Mouse (Mus musculus) cerebellum, postnatal 10 days (tissue): ENCODE results near the gene Rac1.
"Not testable (repeated sequence)": the region's sequence is repeated elsewhere in the genome, so short reads cannot be mapped to it uniquely, and the experiment has no call there.

Source experiments
- DNase-seq, 2 experiments: peaks; one replicate each; pipeline ENCODE4 v3.0.0; 2021; ENCODE audit warnings: mixed read lengths in 2 of 2

Gene Rac1

DNA sequence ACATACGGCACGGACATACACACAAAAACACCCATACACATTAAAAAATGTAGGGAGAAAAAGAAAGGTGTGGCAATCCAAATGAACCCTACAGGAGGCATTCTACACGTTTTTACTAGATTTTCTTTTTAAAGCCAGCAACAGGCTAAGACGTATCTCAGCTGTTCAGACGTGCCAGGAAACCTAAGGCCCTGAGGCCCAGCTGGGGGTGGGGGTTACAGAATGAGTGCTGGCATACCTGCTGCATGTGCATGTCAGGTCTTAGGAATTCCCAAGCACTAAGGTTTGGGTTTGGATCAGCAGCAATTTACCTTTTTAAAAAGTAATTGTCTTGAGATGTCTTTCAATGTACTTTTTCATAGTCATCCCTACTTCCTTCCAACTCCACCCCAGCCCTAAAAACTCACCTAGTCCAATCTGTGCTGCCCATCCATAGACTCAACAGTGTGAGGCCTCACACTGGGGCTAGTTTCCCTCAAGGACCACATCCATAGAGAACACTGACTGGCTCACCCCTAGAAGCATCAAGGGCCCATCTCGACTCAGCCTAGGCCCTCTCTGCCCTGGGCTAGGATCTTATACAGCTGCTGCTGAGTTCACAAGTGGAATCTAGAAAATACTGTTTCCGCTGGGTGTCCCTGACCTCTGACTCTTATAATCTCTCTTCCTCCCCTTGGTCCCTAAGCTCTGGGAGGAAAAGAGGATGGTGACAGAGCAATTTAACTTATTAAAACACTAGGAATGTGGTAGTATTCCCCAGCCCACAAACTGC is 2.2 kb downstream of the Rac1 start:
- no peak for DNase-seq

DNA sequence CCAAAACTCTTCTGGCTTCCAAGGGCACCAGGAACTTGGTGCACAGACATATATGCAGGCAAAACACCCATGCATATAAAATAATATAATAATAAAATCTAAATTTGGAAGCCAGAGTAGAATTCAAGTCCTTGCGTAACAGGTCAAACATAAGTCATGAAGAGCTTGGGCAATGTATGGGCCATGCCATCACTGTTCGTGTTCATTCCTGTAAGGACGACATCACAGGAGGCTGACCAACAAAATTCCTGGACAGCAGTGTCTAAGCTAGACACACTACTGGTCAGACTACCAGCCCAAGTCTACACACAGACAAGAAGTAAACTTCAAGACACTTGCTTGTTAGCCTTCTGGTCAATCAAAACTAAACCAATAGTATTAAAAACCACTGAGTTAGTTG is 5.0 kb downstream of the Rac1 start:
- no peak for DNase-seq

DNA sequence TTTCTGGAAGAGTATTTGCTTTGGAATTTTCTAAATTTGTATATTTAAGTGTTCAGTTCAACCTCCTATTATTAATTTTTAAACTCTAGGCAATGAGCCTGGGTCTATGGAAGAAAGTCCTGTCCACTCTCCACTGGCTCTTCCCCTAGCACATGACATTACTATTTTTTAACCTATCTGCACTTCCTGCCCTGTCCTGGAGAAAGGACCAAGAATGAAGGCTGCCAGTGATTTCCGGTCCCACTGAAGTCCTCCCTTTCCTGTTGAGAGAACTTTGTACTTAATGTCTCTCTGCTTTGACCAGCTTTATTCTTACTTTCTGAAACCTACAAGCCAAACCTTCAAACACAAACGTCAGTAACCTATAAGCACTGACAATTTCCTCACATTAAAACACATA is 7.4 kb downstream of the Rac1 start:
- DNase-seq, result no peak

- no peak for DNase-seq
Observed at GRCm38 (mm10) chr5:143518045-143518591, 9.7 kb downstream of the Rac1 start.

DNA sequence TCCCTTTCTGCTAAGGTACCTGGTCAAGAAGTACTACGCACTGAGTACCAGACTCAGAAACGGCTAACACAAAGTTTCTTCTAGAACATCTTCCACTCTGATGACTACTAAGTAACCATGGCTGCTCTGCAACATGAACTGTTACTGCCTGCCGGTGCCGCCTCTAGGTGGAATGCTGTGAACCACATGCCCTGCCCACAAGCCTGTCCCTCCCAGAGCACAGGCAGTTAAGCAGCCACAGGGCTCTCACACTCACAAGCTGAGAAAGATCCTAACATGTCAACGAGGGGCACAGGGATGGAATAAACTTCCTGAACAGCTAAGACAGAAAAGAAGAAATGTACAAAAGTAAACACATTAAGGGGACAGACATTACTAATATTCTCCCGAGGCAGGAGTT is 10.4 kb downstream of the Rac1 start:
- DNase-seq, result no peak

GRCm38 (mm10) chr5:143517005-143517404 is 10.8 kb downstream of the Rac1 start:
- no peak for DNase-seq

- DNase-seq, result no peak
Observed at GRCm38 (mm10) chr5:143514878-143515277, 13.0 kb downstream of the Rac1 start.

DNA sequence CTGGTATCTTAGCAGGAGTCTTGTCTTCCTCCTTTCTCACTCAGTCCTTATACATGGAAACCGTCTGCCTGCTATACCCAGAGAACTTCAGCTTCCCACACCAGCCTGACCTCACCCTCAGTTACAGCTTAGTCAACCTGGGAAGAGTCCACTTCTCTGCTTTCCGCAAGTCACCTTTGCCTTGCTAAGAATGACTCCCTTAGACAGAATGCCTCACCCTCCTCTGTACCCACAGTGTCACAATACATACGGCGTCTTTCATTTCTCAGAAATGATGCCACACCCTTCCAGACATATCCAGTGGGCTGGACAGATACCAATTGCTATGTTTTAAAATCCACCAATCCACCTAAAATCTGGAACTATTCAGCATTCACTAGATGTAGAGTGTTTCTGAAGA is 15.5 kb downstream of the Rac1 start:
- no peak for DNase-seq

DNA sequence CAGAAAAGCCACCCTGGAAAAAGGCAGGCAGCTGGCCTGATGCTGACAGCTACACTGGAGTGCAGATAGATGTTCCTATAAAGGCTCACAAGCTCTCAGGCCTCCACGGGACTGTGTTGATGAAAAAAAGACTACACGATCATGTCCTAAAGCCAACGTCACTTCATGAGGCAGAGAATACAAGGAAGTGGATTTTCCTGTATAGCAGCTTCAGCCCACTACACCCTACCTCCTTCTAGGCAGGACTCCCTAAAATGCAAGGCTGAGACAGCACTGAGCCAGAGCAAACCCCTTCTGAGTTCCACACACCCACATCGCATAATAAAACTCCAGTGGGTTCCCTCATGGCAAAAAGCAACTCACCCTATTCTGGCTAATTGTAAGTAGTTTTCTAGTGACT is 16.3 kb downstream of the Rac1 start:
- DNase-seq, result no peak

GRCm38 (mm10) chr5:143509737-143510136 is 18.1 kb downstream of the Rac1 start:
- DNase-seq, result no peak

GRCm38 (mm10) chr5:143509294-143509693 is 18.5 kb downstream of the Rac1 start:
- DNase-seq, result no peak

DNA sequence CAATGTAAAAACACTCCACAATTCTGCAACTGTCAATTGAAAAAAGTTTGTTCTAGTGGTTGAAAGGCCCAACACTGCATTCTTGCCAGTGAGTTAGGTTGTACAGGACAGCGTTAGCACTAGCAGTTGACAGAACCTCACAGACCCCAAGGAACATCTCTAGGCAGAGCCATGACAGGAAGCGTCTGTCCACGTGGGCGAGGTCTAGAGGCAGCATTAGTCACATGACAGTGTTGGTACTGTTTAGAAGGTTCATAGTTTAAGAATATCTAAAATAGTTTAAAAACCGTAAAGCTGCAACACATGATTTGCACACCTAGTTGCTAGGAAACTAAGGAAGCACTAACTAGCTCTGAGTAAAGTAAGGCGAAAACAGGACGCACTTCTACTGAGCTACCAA is 22.3 kb downstream of the Rac1 start:
- DNase-seq, result no peak

DNA sequence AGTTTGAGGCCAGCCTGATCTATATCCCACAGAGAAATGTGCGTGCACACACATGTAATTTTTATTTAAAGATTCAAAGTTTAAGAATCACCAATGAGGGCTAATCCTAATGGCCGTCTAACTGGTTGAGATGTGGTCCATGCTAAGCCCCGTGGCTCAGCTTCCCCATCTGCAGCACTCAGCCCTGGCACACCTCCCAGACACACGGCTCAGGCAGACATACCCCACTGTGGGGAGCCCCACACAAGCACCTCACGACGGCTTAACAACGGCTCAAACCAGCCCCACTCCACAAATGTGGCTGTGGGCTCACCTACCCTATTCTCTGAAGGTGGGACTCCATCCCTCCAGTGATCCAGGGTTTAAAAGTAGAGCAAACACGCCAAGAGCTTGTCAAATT is 22.8 kb downstream of the Rac1 start:
- DNase-seq, result peak; percentile 56 to 70

GRCm38 (mm10) chr5:143504453-143504852 is 23.4 kb downstream of the Rac1 start:
- peak in 1 of 2 experiments; percentile 44 for DNase-seq

DNA sequence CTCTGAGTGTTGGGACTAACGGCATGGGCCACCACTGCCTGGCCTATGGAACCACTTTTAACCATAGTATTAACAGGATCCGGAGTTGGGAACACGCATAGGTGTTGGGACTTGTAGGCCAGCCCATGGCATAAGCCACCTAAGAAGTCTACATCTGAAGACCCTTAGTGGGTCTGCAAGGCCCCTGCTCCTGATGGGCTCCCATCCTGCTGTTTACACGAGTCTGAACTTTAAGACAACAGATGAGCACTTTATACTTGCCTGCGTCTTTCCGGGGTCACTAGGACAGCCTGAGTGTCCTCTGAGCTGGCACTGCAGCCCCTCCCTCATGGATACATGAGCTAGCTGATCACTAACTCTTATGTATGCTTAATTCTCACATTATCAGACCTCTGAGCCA is 24.1 kb downstream of the Rac1 start:
- no peak for DNase-seq

- no peak for DNase-seq
Observed at GRCm38 (mm10) chr5:143502899-143503557, 24.8 kb downstream of the Rac1 start.

GRCm38 (mm10) chr5:143501649-143502048 is 26.2 kb downstream of the Rac1 start:
- DNase-seq, result peak; percentile 38 to 52

GRCm38 (mm10) chr5:143501140-143501539 is 26.7 kb downstream of the Rac1 start:
- no peak for DNase-seq

- DNase-seq, result not testable (repeated sequence)
Observed at GRCm38 (mm10) chr5:143500711-143501110, 27.1 kb downstream of the Rac1 start.

GRCm38 (mm10) chr5:143499686-143500085 is 28.1 kb downstream of the Rac1 start:
- no peak for DNase-seq

GRCm38 (mm10) chr5:143499197-143499596 is 28.6 kb downstream of the Rac1 start:
- no peak for DNase-seq

- no peak for DNase-seq
Observed at GRCm38 (mm10) chr5:143497451-143497850, 30.4 kb downstream of the Rac1 start.

GRCm38 (mm10) chr5:143495708-143496107 is 32.1 kb downstream of the Rac1 start:
- no peak for DNase-seq

GRCm38 (mm10) chr5:143493163-143493562 is 34.7 kb downstream of the Rac1 start:
- DNase-seq, result no peak
